Mouse (Mus musculus): Measurements from ENCODE around the gene Gdap2. TPM values are rescaled to one million over a fixed set of nuclear protein-coding genes. Genes with fewer than 3 reads are reported as not detected.

The Gdap2 gene
- polyA plus RNA-seq (2014; fragmentation: Illumina TruSeq; extraction: RNeasy Lipid Tissue Mini Kit (QIAGEN cat#74804); ENCODE audit: insufficient read depth, low read depth, low replicate concordance) = 11.2 TPM

DNA sequence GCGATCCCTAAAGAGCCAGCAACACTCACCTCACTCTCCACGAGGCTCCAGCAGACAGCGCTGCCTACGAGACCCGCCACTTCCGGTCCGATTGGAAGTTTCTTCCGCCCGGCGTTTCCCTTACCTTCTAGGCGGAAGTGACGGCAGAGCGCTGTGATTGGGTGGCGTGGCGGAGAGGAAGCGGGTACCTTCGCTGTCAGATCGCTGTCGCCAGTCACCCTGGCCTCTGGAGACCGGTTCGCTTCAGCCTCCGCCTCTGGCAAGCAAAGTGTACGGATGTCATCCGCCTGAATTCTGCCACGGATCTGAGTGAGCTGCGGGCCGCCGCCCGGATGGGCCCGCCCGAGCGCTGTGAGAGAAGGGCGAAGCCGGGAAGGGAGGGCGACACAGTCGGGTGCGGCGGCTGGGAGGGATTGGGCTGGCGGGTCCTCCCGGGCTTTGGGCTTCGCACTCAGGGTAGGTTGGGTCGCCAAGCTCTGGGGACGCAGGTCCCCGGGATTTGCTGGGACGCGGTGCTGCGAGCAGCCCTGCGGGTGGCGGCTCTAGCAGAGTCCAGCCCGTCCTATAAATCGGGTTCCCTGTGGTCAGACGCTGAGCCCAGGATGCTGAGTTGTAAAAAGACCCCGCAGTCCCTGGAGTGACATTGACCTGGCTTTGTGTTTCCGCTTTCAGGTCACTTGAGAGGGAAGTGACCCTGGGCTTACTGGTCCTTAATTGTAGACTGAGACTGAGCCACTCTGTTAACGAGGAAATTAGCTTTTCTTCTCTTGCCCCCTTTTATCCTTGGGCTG is at the start of gene Gdap2, which contains the start of gene Wdr3:
Gene Gdap2 (plus strand): TSS at position 67 of the 791 bp plus-strand sequence.
Gene Wdr3 (minus strand): TSS at position 93 of the 791 bp plus-strand sequence.

Other genes with a start within 250 kb of the Gdap2 start
- 9.3 TPM for gene Wdr3, start within 50 bp of the Gdap2 start, polyA plus RNA-seq (2014; fragmentation: Illumina TruSeq; extraction: RNeasy Lipid Tissue Mini Kit (QIAGEN cat#74804); ENCODE audit: insufficient read depth, low read depth, low replicate concordance)